Mouse (Mus musculus) erythroid progenitor cell, adult 5-6 weeks (primary cell): Measurements from ENCODE around the gene Eras. TPM values are rescaled to one million over a fixed set of nuclear protein-coding genes. Genes with fewer than 3 reads are reported as not detected.
"Not testable (repeated sequence)": the region's sequence is repeated elsewhere in the genome, so short reads cannot be mapped to it uniquely, and the experiment has no call there.

Experiments
- ATAC-seq: replicated peaks from 2 replicates; pipeline ENCODE4 v1.8.0; 2016; ENCODE audit warnings: moderate number of reproducible peaks, mild to moderate bottlenecking, moderate TSS enrichment, inconsistent platforms; ENCODE audit not compliant: poor library complexity, low FRiP score, severe bottlenecking
- total RNA-seq, 2 experiments: library from RNA; stranded (forward) in 1 of 2; stranded (reverse) in 1 of 2; fragments of 150-400 nt in 1 of 2; fragments of 186-747, 209-891 nt in 1 of 2; gene quantifications; 2 replicates each; pipeline versions ENCODE4 v1.2.3 to v1.2.4; 2015 to 2017; ENCODE audit warnings: low replicate concordance in 2 of 2

Gene Eras
- total RNA-seq, 2 experiments from 2014 or later = not detected

DNA sequence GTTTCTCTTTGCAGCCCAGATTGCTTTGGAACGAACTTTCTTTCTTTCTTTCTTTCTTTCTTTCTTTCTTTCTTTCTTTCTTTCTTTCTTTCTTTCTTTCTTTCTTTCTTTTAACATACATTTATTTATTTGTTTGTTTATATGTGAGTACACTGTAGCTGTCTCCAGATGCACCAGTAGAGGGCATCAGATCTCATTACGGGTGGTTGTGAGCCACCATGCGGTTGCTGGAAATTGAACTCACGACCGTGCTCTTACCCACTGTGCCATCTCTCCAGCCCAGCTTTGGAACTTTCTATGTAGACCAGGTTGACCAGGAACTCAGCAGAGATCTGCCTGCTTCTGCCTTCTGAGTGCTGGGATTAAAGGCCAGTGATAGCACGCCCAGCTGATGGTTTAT, 10.4 kb downstream of the Eras start:
- not testable (repeated sequence) for ATAC-seq

DNA sequence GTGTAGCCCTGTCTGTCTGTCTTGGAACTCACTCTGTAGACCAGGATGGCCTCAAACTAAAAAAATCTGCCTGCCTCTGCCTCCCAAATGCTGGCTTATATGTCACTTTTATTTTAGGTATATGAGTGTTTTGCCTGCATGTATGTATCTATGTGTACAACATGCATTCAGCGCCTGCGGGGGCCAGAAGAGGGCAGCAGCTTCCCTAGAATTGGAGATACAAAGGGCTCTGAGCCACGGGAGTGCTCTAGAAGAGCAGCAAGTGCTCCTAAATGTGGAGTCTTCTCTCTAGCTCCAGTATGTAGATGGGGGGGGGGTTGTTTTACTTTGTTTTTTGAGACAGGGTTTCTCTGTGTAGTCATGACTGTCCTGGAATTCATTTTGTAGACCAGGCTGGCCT, 12.7 kb downstream of the Eras start:
- peak; percentile 78; the same call in 1 of the 2 replicates for ATAC-seq

GRCm38 (mm10) chrX:7910473-7910872, 17.9 kb downstream of the Eras start:
- ATAC-seq = no peak

GRCm38 (mm10) chrX:7909242-7909641, 19.2 kb downstream of the Eras start, which contains the start of gene Gm10490:
Gene Gm10490, plus strand, starts transcription at chrX:7909542.
- ATAC-seq = not testable (repeated sequence)

DNA sequence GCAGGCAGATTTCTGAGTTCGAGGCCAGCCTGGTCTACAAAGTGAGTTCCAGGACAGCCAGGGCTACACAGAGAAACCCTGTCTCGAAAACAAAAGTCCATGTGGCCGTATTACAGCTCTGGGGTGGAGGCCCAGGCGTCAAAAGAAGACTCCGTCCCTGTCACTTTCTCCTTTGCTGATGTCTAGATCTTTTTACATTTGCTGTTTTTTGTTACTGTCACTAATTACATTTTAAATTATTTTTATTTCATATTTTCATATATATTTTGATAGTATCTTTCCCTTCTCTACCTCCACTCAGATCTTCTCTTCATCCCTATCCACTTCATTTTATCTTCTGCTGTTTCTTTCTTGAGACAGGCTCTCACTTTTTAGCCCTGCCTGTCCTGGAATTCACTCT, 20.7 kb downstream of the Eras start, which contains the start of gene Gm10491:
Gene Gm10491 (minus strand): TSS at position 101 of the 400 bp plus-strand sequence.
- ATAC-seq = no peak

GRCm38 (mm10) chrX:7904441-7904840, 24.0 kb downstream of the Eras start:
- ATAC-seq = no peak

GRCm38 (mm10) chrX:7898880-7899874, 29.2 kb downstream of the Eras start, which contains the start of the genes Pqbp1 and Timm17b:
Gene Pqbp1, minus strand, starts transcription at chrX:7899269.
Gene Timm17b, plus strand, starts transcription at chrX:7899357.
- peak; percentile 96 for ATAC-seq

GRCm38 (mm10) chrX:7898211-7898610, 30.2 kb downstream of the Eras start:
- no peak for ATAC-seq

GRCm38 (mm10) chrX:7883841-7884567, 44.4 kb downstream of the Eras start, which contains the start of gene Slc35a2:
Gene Slc35a2, plus strand, starts transcription at chrX:7884028.
- ATAC-seq = peak; percentile 90

DNA sequence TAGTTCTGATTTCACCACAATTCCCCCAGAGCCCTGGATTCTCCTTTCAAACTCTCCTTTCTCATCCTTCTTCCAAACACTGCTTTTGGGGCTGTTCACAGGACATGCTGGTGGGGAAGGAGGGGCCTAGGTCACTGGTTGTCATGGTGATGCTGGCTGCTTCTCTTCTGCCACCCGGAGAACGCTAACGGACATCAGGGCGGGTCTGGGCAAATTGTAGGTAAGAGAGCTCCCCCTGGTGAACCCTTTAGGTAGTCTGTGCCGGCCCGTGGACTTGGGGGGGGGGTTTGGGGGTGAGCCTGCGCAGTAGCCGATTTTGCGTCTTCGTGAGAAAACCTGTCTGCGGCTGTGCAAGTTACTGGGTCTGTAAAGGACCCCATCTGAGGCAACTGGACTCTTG, 48.6 kb downstream of the Eras start:
- ATAC-seq = no peak

- ATAC-seq = no peak
Measured at GRCm38 (mm10) chrX:7878495-7878894, 49.9 kb downstream of the Eras start.

GRCm38 (mm10) chrX:7878007-7878419, 50.4 kb downstream of the Eras start, which contains the start of gene Pim2:
Gene Pim2, plus strand, starts transcription at chrX:7878262.
- peak; percentile 91 for ATAC-seq

Other genes starting within 250 kb of the Eras start
- not detected in 2 replicates for gene Magix, start 247.4 kb downstream of the Eras start, total RNA-seq (2015; ENCODE audit: low replicate concordance)
- gene Magix, start 247.4 kb downstream of the Eras start, total RNA-seq (2017; ENCODE audit: low replicate concordance) = not detected in 2 replicates
- gene Gpkow, start 231.5 kb downstream of the Eras start, total RNA-seq (2015; ENCODE audit: low replicate concordance) = 10.5 and 31.9 TPM in 2 replicates
- 12.6 and 25.0 TPM in 2 replicates for gene Gpkow, start 231.5 kb downstream of the Eras start, total RNA-seq (2017; ENCODE audit: low replicate concordance)
- gene Wdr45, start 214.3 kb downstream of the Eras start, total RNA-seq (2015; ENCODE audit: low replicate concordance) = 42.2 and 59.5 TPM in 2 replicates
- 36.0 and 46.8 TPM in 2 replicates for gene Wdr45, start 214.3 kb downstream of the Eras start, total RNA-seq (2017; ENCODE audit: low replicate concordance)
- not detected in 2 replicates for gene Gm45208, start 206.4 kb downstream of the Eras start, total RNA-seq (2015; ENCODE audit: low replicate concordance)
- gene Gm45208, start 206.4 kb downstream of the Eras start, total RNA-seq (2017; ENCODE audit: low replicate concordance) = not detected in 2 replicates
- gene Praf2, start 200.2 kb downstream of the Eras start, total RNA-seq (2015; ENCODE audit: low replicate concordance) = 1.3 and 2.5 TPM in 2 replicates
- 2.1 TPM in 1 of 2 replicates, not detected in the other for gene Praf2, start 200.2 kb downstream of the Eras start, total RNA-seq (2017; ENCODE audit: low replicate concordance)
- gene Ccdc120, start 177.7 kb downstream of the Eras start, total RNA-seq (2015; ENCODE audit: low replicate concordance) = not detected in 2 replicates
- not detected in 2 replicates for gene Ccdc120, start 177.7 kb downstream of the Eras start, total RNA-seq (2017; ENCODE audit: low replicate concordance)
- gene Tfe3, start 166.0 kb downstream of the Eras start, total RNA-seq (2015; ENCODE audit: low replicate concordance) = 18.9 and 23.4 TPM in 2 replicates
- 21.5 and 22.7 TPM in 2 replicates for gene Tfe3, start 166.0 kb downstream of the Eras start, total RNA-seq (2017; ENCODE audit: low replicate concordance)
- gene Gripap1, start 138.8 kb downstream of the Eras start, total RNA-seq (2015; ENCODE audit: low replicate concordance) = 91.0 and 94.4 TPM in 2 replicates
- gene Gripap1, start 138.8 kb downstream of the Eras start, total RNA-seq (2017; ENCODE audit: low replicate concordance) = 87.0 and 176 TPM in 2 replicates
- 0.84 and 1.8 TPM in 2 replicates for gene Kcnd1, start 106.3 kb downstream of the Eras start, total RNA-seq (2015; ENCODE audit: low replicate concordance)
- gene Kcnd1, start 106.3 kb downstream of the Eras start, total RNA-seq (2017; ENCODE audit: low replicate concordance) = 0.68 and 3.6 TPM in 2 replicates
- 327 and 376 TPM in 2 replicates for gene Otud5, start 87.2 kb downstream of the Eras start, total RNA-seq (2015; ENCODE audit: low replicate concordance)
- gene Otud5, start 87.2 kb downstream of the Eras start, total RNA-seq (2017; ENCODE audit: low replicate concordance) = 471 and 476 TPM in 2 replicates
- gene Pim2, start 50.3 kb downstream of the Eras start, total RNA-seq (2015; ENCODE audit: low replicate concordance) = 37.1 and 59.1 TPM in 2 replicates
- gene Pim2, start 50.3 kb downstream of the Eras start, total RNA-seq (2017; ENCODE audit: low replicate concordance) = 16.0 and 22.5 TPM in 2 replicates
- gene Slc35a2, start 44.6 kb downstream of the Eras start, total RNA-seq (2015; ENCODE audit: low replicate concordance) = 5.0 TPM in 1 of 2 replicates, not detected in the other
- 1.4 and 9.8 TPM in 2 replicates for gene Slc35a2, start 44.6 kb downstream of the Eras start, total RNA-seq (2017; ENCODE audit: low replicate concordance)
- 23.1 and 24.9 TPM in 2 replicates for gene Pqbp1, start 29.3 kb downstream of the Eras start, total RNA-seq (2015; ENCODE audit: low replicate concordance)
- 33.5 and 85.4 TPM in 2 replicates for gene Pqbp1, start 29.3 kb downstream of the Eras start, total RNA-seq (2017; ENCODE audit: low replicate concordance)
- 53.2 and 63.4 TPM in 2 replicates for gene Timm17b, start 29.2 kb downstream of the Eras start, total RNA-seq (2015; ENCODE audit: low replicate concordance)
- gene Timm17b, start 29.2 kb downstream of the Eras start, total RNA-seq (2017; ENCODE audit: low replicate concordance) = 10.7 and 20.7 TPM in 2 replicates
- not detected in 2 replicates for gene Gm10491, start 20.8 kb downstream of the Eras start, total RNA-seq (2015; ENCODE audit: low replicate concordance)
- not detected in 2 replicates for gene Gm10491, start 20.8 kb downstream of the Eras start, total RNA-seq (2017; ENCODE audit: low replicate concordance)
- not detected in 2 replicates for gene Gm10490, start 19.1 kb downstream of the Eras start, total RNA-seq (2015; ENCODE audit: low replicate concordance)
- not detected in 2 replicates for gene Gm10490, start 19.1 kb downstream of the Eras start, total RNA-seq (2017; ENCODE audit: low replicate concordance)
- gene Pcsk1n, start 8.8 kb downstream of the Eras start, total RNA-seq (2015; ENCODE audit: low replicate concordance) = not detected in 2 replicates
- not detected in 2 replicates for gene Pcsk1n, start 8.8 kb downstream of the Eras start, total RNA-seq (2017; ENCODE audit: low replicate concordance)
- 7.2 and 15.9 TPM in 2 replicates for gene Hdac6, start 19.3 kb upstream of the Eras start, total RNA-seq (2015; ENCODE audit: low replicate concordance)
- 13.0 and 21.8 TPM in 2 replicates for gene Hdac6, start 19.3 kb upstream of the Eras start, total RNA-seq (2017; ENCODE audit: low replicate concordance)
- 205 and 250 TPM in 2 replicates for gene Gata1, start 49.5 kb upstream of the Eras start, total RNA-seq (2015; ENCODE audit: low replicate concordance)
- 129 and 147 TPM in 2 replicates for gene Gata1, start 49.5 kb upstream of the Eras start, total RNA-seq (2017; ENCODE audit: low replicate concordance)
- not detected in 2 replicates for gene Glod5, start 89.9 kb upstream of the Eras start, total RNA-seq (2015; ENCODE audit: low replicate concordance)
- not detected in 2 replicates for gene Glod5, start 89.9 kb upstream of the Eras start, total RNA-seq (2017; ENCODE audit: low replicate concordance)
- 29.6 and 56.6 TPM in 2 replicates for gene Suv39h1, start 146.2 kb upstream of the Eras start, total RNA-seq (2015; ENCODE audit: low replicate concordance)
- gene Suv39h1, start 146.2 kb upstream of the Eras start, total RNA-seq (2017; ENCODE audit: low replicate concordance) = 53.9 and 67.8 TPM in 2 replicates
- gene Was, start 161.9 kb upstream of the Eras start, total RNA-seq (2015; ENCODE audit: low replicate concordance) = 14.8 and 22.2 TPM in 2 replicates
- 11.6 and 12.4 TPM in 2 replicates for gene Was, start 161.9 kb upstream of the Eras start, total RNA-seq (2017; ENCODE audit: low replicate concordance)
- 23.5 and 39.3 TPM in 2 replicates for gene Wdr13, start 204.3 kb upstream of the Eras start, total RNA-seq (2015; ENCODE audit: low replicate concordance)
- gene Wdr13, start 204.3 kb upstream of the Eras start, total RNA-seq (2017; ENCODE audit: low replicate concordance) = 10.0 and 25.7 TPM in 2 replicates
- 611 and 758 TPM in 2 replicates for gene Rbm3, start 217.3 kb upstream of the Eras start, total RNA-seq (2015; ENCODE audit: low replicate concordance)
- 564 and 613 TPM in 2 replicates for gene Rbm3, start 217.3 kb upstream of the Eras start, total RNA-seq (2017; ENCODE audit: low replicate concordance)
- 4.6 and 13.3 TPM in 2 replicates for gene Tbc1d25, start 247.6 kb upstream of the Eras start, total RNA-seq (2015; ENCODE audit: low replicate concordance)
- 1.5 and 4.7 TPM in 2 replicates for gene Tbc1d25, start 247.6 kb upstream of the Eras start, total RNA-seq (2017; ENCODE audit: low replicate concordance)